7 mouse cellular contexts compared by ENCODE assay signal in genomic region chr2:91285885-91286505, GRCm38 (mm10). TPM values are rescaled to one million over a fixed set of nuclear protein-coding genes. Genes with fewer than 3 reads are reported as not detected.
DNase-seq lines count a peak whose midpoint lies in the region; ATAC-seq and TF ChIP-seq lines count a peak whose summit lies in the region.

No protein-coding gene starts in this region.

- no peaks in the 10 kb centered on the region for H3K9me3 ChIP-seq in ES-Bruce4 (replicated peaks; ENCODE audit: control insufficient read depth, insufficient read depth, low read length, poor library complexity, severe bottlenecking)

- H3K4me3 ChIP-seq in ES-Bruce4 (ENCODE audit: low read depth, low read length) = no peak overlapping the region

- H3K27me3 ChIP-seq in ES-Bruce4 (ENCODE audit: control insufficient read depth, insufficient read depth, low read length, poor library complexity, severe bottlenecking) = no peaks in the 10 kb centered on the region

- no peak for TF ChIP-seq POLR2A in ES-Bruce4 (IDR thresholded peaks at IDR 0.05; ENCODE audit: insufficient read depth, low read length)

- TF ChIP-seq EP300 in ES-Bruce4 (IDR thresholded peaks at IDR 0.05; ENCODE audit: insufficient read depth, low read depth, low read length) = no peak

- no peak overlapping the region for H3K9ac ChIP-seq in ES-Bruce4 (ENCODE audit: low read depth, poor library complexity, severe bottlenecking)

- peak; percentile 93 for TF ChIP-seq CTCF in ES-Bruce4 (IDR thresholded peaks at IDR 0.05; ENCODE audit: low read depth, low read length)

- peak; percentile 56 for DNase-seq in adrenal gland, adult 8-10 months
- peak; percentile 63 for DNase-seq in embryo, embryonic 11.5 days (ENCODE audit: low read depth, low spot score)
- peak; percentile 63 to 90 for DNase-seq in layer of hippocampus, postnatal 25 days (ENCODE audit: extremely low spot score in 1 of 2, low spot score in 1 of 2)
- peak; percentile 66 for DNase-seq in right cerebral cortex, postnatal 25 days

- H3K36me3 ChIP-seq in ES-Bruce4 (ENCODE audit: control insufficient read depth, insufficient read depth, low read length, poor library complexity, severe bottlenecking) = no peaks in the 10 kb centered on the region

- H3K4me1 ChIP-seq in ES-Bruce4 (ENCODE audit: control insufficient read depth, insufficient read depth, low read length) = no peaks in the 10 kb centered on the region

- ATAC-seq in granulocyte monocyte progenitor cell, adult 5-6 weeks (replicated peaks; ENCODE audit: poor library complexity, severe bottlenecking) = peak; percentile 78
- 0 out of 2 replicates have a peak, but pooled peaks have one; percentile 43 for ATAC-seq in megakaryocyte-erythroid progenitor cell, adult 5-6 weeks (replicated peaks; ENCODE audit: low FRiP score, low TSS enrichment, poor library complexity, severe bottlenecking)

- H3K27ac ChIP-seq in ES-Bruce4 (ENCODE audit: insufficient read depth, low read length) = no peak overlapping the region

RNA-seq across cellular contexts. Expression of gene Arfgap2, which starts 21.2 kb away (rescaled TPM):
- 35.3 and 40.9 TPM in 2 replicates for polyA plus RNA-seq in ES-Bruce4 (2011; ENCODE audit: insufficient read depth, insufficient read length, low read depth, missing spikeins)
- 100 to 1,000 TPM in 3 of 4 experiments, 10 to 100 TPM in 1; 99.8 to 126 (median 112) TPM for total RNA-seq in adrenal gland, adult 8-10 months (2022)
- 41.7 and 46.5 TPM in 2 replicates for total RNA-seq in granulocyte monocyte progenitor cell, adult 5-6 weeks (2014; fragmentation: Nextera tagmentation)
- 42.4 and 46.6 TPM in 2 replicates for total RNA-seq in granulocyte monocyte progenitor cell, adult 5-6 weeks (2017)
- 10 to 100 TPM; 68.4 to 77.3 TPM for total RNA-seq in layer of hippocampus, postnatal 25 days (2021)
- total RNA-seq in megakaryocyte-erythroid progenitor cell, adult 5-6 weeks (2014; fragmentation: Nextera tagmentation) = 49.6 and 63.7 TPM in 2 replicates
- total RNA-seq in megakaryocyte-erythroid progenitor cell, adult 5-6 weeks (2017) = 30.9 and 37.1 TPM in 2 replicates

RNA-seq across cellular contexts. Expression of gene Pacsin3, which starts 30.2 kb away (rescaled TPM):
- 18.0 and 19.9 TPM in 2 replicates for polyA plus RNA-seq in ES-Bruce4 (2011; ENCODE audit: insufficient read depth, insufficient read length, low read depth, missing spikeins)
- 100 to 1,000 TPM in 2 of 4 experiments, 10 to 100 TPM in 2; 68.6 to 220 (median 125) TPM for total RNA-seq in adrenal gland, adult 8-10 months (2022)
- not detected in 2 replicates for total RNA-seq in granulocyte monocyte progenitor cell, adult 5-6 weeks (2014; fragmentation: Nextera tagmentation)
- 1.5 TPM in 1 of 2 replicates, not detected in the other for total RNA-seq in granulocyte monocyte progenitor cell, adult 5-6 weeks (2017)
- total RNA-seq in layer of hippocampus, postnatal 25 days (2021) = 10 to 100 TPM; 25.9 to 30.6 TPM
- 0.25 TPM in 1 of 2 replicates, not detected in the other for total RNA-seq in megakaryocyte-erythroid progenitor cell, adult 5-6 weeks (2014; fragmentation: Nextera tagmentation)
- not detected in 2 replicates for total RNA-seq in megakaryocyte-erythroid progenitor cell, adult 5-6 weeks (2017)

RNA-seq across cellular contexts. Expression of gene Ddb2, which starts 49.2 kb away (rescaled TPM):
- 19.3 and 22.3 TPM in 2 replicates for polyA plus RNA-seq in ES-Bruce4 (2011; ENCODE audit: insufficient read depth, insufficient read length, low read depth, missing spikeins)
- 10 to 100 TPM in 3 of 4 experiments, 1 to 10 TPM in 1; 8.4 to 22.9 (median 17.1) TPM for total RNA-seq in adrenal gland, adult 8-10 months (2022)
- total RNA-seq in granulocyte monocyte progenitor cell, adult 5-6 weeks (2014; fragmentation: Nextera tagmentation) = 18.4 and 22.8 TPM in 2 replicates
- 9.9 and 11.2 TPM in 2 replicates for total RNA-seq in granulocyte monocyte progenitor cell, adult 5-6 weeks (2017)
- 10 to 100 TPM in 1 of 2 experiments, 1 to 10 TPM in 1; 8.0 to 10.4 TPM for total RNA-seq in layer of hippocampus, postnatal 25 days (2021)
- 16.9 and 32.3 TPM in 2 replicates for total RNA-seq in megakaryocyte-erythroid progenitor cell, adult 5-6 weeks (2014; fragmentation: Nextera tagmentation)
- 7.8 and 10.3 TPM in 2 replicates for total RNA-seq in megakaryocyte-erythroid progenitor cell, adult 5-6 weeks (2017)

Comparison
In these comparisons a context has a peak if more than half of its experiments do, and no peak if none do; other contexts are left out.
1. RNA of gene Pacsin3, which starts 30.2 kb away (total RNA-seq): 68.6 to 220 TPM in adrenal gland, adult 8-10 months and 25.9 to 30.6 TPM in layer of hippocampus, postnatal 25 days; 1.5 TPM in granulocyte monocyte progenitor cell, adult 5-6 weeks and 0.25 TPM in megakaryocyte-erythroid progenitor cell, adult 5-6 weeks; every median in the first group is over 10 times any median in the second.
2. Peak in every context shown above with its lines, with median percentiles within 50 percentile points of each other: DNase-seq.